Mouse (Mus musculus): ENCODE results near the gene Mdh2.

DNA sequence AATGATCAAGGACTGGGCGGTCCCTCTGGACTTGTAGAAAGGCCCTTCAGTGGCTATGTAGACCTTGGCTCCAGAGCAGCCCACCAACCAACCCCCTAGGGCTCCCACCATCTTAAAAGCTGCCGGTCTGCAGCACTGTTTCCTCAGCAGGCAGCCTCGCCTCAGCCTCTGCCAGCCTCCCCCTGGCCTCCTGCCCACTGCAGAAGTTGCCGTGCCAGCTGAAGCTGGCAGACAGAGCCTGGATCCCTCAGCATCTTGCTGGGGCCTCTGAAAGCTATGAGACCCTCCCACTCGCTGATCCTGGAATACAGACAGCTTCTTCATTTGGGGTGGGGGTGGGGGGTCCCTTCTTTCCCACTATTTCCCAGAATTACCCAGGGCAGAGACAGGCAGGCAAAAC is 34.7 kb downstream of the Mdh2 start:
- TF ChIP-seq CTCF (conservative IDR thresholded peaks at IDR 0.05; ENCODE audit: insufficient read depth, insufficient read length, low read depth, low read length) (no peak), POLR2A (IDR thresholded peaks at IDR 0.05; ENCODE audit: low read depth, low read length) (no peak)
